Mouse (Mus musculus) gastrocnemius, adult 8-10 months (tissue): ENCODE results near the gene Actr6. TPM values are rescaled to one million over a fixed set of nuclear protein-coding genes. Genes with fewer than 3 reads are reported as not detected.
A peak's percentile ranks its signal among the peaks of the same experiment; 100 is the strongest.
"Not testable (repeated sequence)": the region's sequence is repeated elsewhere in the genome, so short reads cannot be mapped to it uniquely, and the experiment has no call there.

ENCODE experiments used
- DNase-seq, 2 experiments: peaks; one replicate each; pipeline ENCODE4 v3.0.0; 2022; ENCODE audit warnings: low spot score in 2 of 2
- total RNA-seq, 4 experiments: library from RNA; stranded (reverse); gene quantifications; 2 replicates each; pipeline ENCODE4 v1.2.4; 2022

Actr6 gene
- total RNA-seq, 4 experiments from 2014 or later = 5.3 to 8.2 (median 6.5) TPM

DNA sequence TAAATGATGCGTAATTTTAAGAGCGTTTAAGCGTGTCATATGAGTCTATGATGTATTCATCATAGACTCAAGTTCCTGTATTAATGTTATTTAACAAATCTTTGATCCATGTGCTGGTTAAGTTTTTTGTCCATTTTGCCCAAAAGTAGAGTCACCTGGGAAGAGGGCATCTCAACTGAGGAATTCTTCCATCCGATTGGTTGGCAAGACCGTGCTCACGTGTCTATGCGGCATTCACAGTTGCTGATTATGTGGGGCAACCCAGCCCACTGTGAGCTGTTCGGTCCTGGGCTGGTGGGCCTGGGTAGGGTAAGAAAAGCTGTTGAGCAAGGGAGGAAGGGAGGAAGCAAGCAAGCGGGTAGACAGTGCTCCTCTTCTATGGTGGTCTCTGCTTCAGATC, 6.3 kb upstream of the Actr6 start:
- no peak for DNase-seq

DNA sequence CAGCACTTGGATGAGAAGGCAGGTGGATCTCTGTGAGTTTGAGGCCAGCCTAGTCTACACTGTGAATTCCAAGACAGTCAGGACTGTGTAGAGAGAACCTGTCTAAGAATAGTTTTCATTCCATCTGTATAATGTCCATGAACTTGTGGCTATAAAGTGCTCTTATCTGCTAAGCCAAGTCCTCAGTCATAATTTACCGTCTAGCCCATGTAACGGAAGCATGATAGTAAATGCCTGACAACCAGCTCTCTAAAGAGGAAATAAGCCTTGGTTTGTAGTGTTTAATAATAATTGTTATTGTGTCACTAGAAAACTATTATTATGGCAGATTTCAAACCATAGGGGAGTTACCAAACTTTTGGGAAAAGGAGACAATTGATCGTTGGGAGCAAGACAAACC, 5.8 kb upstream of the Actr6 start:
- no peak for DNase-seq

DNA sequence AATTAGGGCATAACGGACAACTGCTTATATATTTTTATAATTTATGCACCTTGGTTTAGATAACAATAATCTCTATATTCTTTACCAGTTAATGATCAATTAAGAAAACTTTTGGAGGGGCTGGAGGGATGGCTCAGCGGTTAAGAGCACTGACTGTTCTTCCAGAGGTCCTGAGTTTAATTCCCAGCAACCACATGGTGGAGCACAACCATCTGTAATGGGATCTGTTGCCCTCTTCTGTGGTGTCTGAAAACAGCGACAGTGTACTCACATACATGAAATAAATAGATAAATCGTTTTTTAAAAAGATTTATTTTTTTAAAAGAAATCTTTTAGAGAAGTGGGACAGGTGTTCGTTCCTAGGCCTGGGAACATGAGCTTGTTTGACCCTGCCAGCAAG, 5.0 kb upstream of the Actr6 start:
- DNase-seq = no peak

DNA sequence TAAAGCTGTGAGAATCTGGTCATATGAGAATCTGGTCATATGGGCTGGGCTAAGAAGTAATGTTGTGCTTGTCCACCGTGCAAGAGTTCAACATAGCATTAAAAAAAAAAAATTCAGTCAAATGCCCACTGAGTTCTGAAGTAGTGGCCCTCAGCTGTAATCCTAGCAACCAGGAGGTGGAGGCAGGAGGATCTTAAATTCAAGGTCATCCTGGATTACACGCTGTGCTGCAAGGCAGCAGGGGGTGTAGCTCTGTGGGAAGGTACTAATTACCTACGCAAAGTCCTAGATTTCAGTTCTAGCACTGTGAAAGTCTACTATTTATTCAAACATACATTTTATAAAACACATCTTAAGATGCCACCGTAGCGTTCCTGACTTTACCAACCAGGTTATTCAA, 754 bp downstream of the Actr6 start:
- no peak for DNase-seq

DNA sequence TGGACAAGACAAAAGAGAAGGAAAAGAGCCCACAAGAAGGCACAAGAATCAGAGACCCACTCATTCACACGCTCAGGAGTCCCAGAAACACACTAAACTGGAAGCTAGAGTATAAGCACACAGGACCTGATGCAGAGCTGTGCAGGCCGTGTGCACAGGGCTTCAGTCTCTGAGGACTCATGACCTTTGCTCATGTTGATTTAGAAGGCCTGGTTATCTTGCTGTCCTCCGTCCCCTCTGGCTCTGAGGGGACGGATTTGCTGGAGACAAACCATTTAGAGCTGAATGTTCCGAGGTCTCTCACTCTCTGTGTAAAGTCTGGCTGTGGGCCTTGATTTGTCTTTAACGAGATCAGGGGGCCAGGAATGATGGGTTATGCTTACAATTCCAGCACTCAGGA, 1.7 kb downstream of the Actr6 start:
- no peak for DNase-seq

DNA sequence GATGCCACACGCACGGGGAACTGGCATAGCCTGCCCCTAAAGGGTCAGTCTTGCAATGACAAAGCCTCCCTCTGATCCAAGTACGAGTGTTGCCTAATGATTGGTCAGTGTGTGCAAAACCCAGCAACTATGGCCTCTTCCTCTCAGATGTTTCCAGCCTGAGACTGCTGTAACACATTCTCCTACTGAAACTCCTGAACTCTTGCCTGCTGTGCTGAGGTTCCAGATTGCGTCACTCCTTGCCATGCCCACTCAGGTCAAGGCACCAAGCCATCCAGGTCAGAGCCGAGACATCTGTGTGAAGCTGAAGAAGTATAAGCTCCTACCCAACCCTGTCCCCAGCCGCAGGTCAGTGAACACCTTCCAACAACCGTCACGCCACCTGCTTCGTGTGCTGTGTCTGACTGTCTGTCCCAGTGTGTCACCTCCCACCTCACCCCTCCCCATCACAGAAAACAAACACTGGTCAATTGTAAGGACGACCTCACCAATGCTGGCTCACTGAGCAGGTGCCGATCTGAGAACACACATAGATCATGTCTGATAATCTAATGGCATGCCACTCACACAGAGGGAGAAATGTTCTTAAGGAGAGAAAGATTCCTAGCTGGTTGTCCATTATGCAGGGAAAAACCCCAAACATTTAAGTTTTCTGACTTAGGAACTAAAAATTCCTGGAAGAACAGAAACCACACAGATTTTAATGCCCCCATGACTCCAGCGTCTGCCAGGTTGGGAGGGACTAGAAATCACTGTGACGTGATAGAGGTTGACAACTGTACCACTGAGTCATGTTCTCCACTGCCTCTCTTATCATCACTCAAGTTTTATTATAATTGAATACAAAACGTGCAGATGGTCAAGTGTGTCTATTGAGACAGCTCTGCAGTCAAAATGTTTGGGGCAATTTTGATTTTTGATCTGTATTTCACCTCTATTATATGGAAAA, 9.6 kb downstream of the Actr6 start:
- peak; percentile 18 to 28 for DNase-seq

- peak; percentile 19 to 21 for DNase-seq
Measured at GRCm38 (mm10) chr10:89720796-89721195, 11.3 kb downstream of the Actr6 start.

DNA sequence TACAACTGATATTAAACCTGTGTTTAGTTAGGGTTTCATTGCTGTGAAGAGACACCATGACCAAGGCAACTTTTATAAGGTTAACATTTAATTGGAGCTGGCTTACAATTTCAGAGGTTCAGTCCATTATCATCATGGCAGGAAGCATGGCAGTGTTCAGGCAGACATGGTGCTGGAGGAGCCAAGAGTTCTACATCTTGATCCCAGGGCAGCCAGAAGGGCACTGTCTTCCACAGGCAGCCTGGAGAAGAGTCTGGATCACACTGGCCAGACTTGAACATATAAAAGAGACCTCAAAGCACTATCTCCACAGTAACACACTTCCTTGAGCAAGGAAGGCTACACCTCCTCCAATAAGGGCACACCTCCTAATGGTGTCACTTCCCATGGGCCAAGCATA, 11.8 kb downstream of the Actr6 start:
- DNase-seq = no peak

GRCm38 (mm10) chr10:89714910-89715309, 17.2 kb downstream of the Actr6 start:
- DNase-seq = no peak

GRCm38 (mm10) chr10:89708720-89709119, 23.4 kb downstream of the Actr6 start:
- no peak for DNase-seq

DNA sequence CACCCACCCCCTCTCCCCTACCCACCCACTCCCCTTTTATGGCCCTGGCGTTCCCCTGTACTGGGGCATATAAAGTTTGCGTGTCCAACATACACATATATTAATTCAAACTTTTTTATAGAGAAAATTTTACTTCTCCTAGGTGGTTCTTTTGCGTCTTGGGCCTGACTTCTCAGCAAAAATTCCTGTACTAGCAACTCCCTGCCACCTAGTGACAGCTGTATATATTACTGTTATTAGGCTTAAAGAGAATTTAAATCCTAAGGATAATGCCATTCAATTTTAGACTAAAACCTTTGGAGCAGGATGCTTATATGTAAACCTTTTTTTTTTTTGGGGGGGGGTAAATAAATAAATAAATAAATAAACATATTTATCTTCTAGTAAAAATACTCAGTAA, 24.7 kb downstream of the Actr6 start:
- no peak for DNase-seq

DNA sequence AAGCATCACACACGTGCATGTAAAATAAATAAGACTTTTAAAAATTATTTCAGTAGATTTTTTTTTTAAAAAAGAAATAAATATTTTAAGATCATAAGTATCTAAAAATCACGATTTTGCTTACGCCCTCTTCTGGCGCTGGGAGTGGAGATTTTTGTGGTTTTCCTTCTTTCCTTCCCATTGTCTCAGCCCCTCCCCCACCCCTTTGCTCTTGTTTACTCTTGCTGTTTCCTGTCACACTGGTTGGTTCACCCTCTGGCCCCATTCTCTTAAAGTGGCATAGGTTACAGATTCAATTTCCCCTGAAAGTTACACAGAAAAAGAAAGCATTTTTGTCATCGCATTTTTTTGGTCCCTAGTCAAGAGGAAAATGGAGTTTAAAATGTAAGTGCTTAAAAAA, 29.1 kb downstream of the Actr6 start:
- DNase-seq = no peak

GRCm38 (mm10) chr10:89697956-89698355, 34.1 kb downstream of the Actr6 start:
- DNase-seq = no peak

- not testable (repeated sequence) for DNase-seq
Measured at GRCm38 (mm10) chr10:89696270-89696669, 35.8 kb downstream of the Actr6 start.

- no peak for DNase-seq
Measured at GRCm38 (mm10) chr10:89695194-89695911, 36.7 kb downstream of the Actr6 start.

DNA sequence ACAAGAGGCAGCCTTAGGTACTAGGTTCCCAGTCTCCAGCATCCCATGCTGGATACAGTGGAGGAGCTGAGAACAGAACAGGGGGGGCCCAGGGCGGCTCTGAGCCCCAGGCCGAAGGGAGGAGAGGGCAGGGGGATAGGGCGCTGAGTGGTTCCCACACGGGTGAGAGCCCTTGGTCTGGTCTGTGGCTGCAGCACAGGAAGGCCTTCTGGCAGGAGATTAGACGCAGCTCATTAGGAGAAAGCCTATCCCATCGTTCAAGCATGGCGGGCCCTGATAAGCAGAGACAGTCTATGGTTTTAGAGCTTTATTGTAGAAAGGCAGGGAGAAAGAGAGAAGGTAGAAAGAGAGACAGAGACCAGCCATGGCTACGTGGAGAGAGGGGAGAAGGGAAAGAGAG, 42.1 kb downstream of the Actr6 start:
- DNase-seq = no peak

GRCm38 (mm10) chr10:89687455-89687854, 44.6 kb downstream of the Actr6 start:
- DNase-seq = no peak

- DNase-seq = peak; percentile 87 to 90
Measured at GRCm38 (mm10) chr10:89686139-89686808, 45.8 kb downstream of the Actr6 start, which contains the start of gene Scyl2. Gene Scyl2, minus strand, starts transcription at chr10:89686285.

DNA sequence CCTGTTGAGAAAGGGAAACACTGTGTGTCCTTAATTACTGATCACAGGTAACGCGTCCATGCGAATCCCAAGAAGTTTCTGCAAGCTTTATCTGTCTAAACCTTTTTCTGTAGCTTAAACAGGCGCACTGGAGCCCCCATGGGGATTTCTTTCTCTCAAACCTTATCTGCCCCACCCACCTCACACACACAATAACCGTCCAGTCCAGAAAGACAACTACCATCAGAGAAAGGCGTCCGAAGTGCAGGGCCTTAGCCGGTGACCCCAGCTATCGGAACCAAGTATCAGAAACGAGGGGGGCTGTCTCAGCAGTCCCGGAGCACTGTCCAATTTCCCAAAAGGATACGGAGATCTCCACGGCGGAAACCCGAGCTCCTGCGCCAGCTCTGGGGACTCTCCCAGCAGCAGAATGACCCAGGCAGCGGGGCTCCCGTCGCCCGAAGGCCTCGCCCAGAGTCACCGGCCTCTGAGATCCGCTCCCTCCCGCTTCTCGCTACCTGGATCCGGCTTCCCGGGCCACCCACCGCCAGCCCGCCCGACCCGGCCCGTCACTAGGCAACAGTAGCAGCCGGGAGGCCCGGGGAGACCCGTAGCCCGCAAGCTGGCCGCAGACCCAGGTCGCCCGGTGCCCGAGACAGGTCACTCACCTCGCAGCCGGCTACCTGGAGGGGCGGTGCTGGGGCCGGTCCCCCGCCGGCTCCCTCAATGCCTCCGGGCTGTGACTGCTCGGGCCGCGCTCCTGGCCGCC, 46.5 kb downstream of the Actr6 start:
- DNase-seq = no peak

DNA sequence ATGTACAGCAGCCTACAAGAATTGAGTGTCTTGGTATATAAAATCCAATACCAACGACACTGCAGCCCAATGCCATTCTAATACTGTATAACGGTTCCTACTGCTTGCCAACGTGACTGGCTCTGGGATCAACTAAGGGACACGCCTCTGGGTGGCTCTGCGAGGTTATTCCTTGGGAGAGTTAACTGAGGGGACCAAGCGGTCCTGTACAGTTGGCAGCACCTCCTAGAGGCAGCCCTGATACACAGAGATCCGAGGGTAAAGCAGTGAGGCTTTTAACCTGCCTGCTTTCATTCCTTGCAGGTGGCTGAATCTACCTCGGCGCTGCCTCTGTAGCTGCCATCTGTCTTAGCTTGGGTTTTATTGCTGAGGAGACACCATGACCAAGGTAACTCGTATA, 49.1 kb downstream of the Actr6 start:
- DNase-seq = no peak

- no peak for DNase-seq
Measured at GRCm38 (mm10) chr10:89682157-89682556, 49.9 kb downstream of the Actr6 start.
